Mouse (Mus musculus) heart, postnatal 10 days (tissue): ENCODE measurements around the gene Tedc1. TPM values are rescaled to one million over a fixed set of nuclear protein-coding genes. Genes with fewer than 3 reads are reported as not detected.

Source experiments
- DNase-seq, 2 experiments: peaks; one replicate each; pipeline ENCODE4 v3.0.0; 2021
- intact Hi-C: fragments of 180-260 bp; cut with DNase I; formaldehyde crosslinking; loops from one replicate; pipeline ENCODE4 v1.15.1; 2025
- total RNA-seq, 2 experiments: library from RNA; stranded (reverse); gene quantifications; 2 replicates each; pipeline ENCODE4 v1.2.3; 2021

Gene Tedc1
- total RNA-seq, 2 experiments from 2014 or later, result 2.5 to 2.8 TPM

- DNase-seq, result no peak
- intact Hi-C loops, result loop anchor here (1.0 kb wide), 1 partner anchor 22 kb away; no protein-coding TSS in a partner anchor
These were observed 17.0 kb upstream of the Tedc1 start for GRCm38 (mm10) chr12:113138901-113139864.

- intact Hi-C loops, result loop anchor here (1.0 kb wide), 1 partner anchor 23 kb away; no protein-coding TSS in a partner anchor
- peak; percentile 95 to 97 for DNase-seq
These were observed 16.2 kb upstream of the Tedc1 start, which contains the start of gene Crip2 for GRCm38 (mm10) chr12:113139908-113140615. Gene Crip2, plus strand, starts transcription at chr12:113140236.

GRCm38 (mm10) chr12:113140616-113141411 is 15.4 kb upstream of the Tedc1 start:
- peak; percentile 80 to 88 for DNase-seq
- intact Hi-C loops, result no loop called here

- intact Hi-C loops, result no loop called here
- peak; percentile 79 to 84 for DNase-seq
These were observed 14.7 kb upstream of the Tedc1 start for GRCm38 (mm10) chr12:113141531-113141973.

- DNase-seq, result peak; percentile 92 to 95
- intact Hi-C loops, result no loop called here
These were observed 13.9 kb upstream of the Tedc1 start for GRCm38 (mm10) chr12:113142021-113142975.

DNA sequence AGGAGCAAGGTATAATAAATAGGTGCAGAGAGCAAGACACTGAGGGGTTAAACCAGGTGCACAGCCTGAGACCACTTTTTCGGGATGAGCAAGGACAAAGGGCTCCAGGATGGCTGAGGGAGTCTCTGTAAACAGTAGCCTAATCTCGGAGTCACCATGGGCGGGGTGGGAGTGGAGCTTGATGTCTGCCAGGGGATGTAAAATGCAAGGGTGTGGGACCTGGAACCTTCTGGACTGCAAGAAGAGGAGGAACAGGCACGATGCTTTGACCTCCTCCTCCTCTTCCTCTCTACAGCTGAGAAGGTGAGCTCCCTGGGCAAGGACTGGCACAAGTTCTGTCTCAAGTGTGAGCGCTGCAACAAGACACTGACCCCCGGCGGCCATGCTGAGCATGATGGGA is 13.1 kb upstream of the Tedc1 start:
- DNase-seq, result peak in 1 of 2 experiments; percentile 59
- intact Hi-C loops, result no loop called here

- DNase-seq, result peak in 1 of 2 experiments; percentile 72
- intact Hi-C loops, result no loop called here
These were observed 12.0 kb upstream of the Tedc1 start for GRCm38 (mm10) chr12:113144001-113144756.

GRCm38 (mm10) chr12:113144886-113145285 is 11.3 kb upstream of the Tedc1 start:
- DNase-seq, result no peak
- intact Hi-C loops, result no loop called here

DNA sequence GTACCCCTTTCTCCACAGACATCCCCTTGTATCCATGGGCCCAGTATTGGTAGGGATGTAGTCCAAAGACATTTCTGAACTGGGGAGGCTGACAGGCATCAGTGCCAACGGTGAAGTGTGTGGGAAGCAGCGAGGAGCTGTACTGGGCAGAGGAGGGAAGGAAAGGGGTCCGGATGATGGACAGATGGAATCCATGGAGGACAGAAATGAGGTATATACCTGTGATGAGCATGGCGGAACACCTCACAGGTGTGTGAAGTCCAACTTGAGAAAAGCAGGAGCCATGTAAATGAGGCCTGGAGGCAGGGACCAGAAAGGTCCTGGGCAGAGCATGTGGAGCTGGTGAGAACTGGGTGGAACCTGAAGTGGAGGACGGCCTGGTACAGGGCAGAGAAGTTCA is 10.6 kb upstream of the Tedc1 start:
- intact Hi-C loops, result no loop called here
- DNase-seq, result no peak

DNA sequence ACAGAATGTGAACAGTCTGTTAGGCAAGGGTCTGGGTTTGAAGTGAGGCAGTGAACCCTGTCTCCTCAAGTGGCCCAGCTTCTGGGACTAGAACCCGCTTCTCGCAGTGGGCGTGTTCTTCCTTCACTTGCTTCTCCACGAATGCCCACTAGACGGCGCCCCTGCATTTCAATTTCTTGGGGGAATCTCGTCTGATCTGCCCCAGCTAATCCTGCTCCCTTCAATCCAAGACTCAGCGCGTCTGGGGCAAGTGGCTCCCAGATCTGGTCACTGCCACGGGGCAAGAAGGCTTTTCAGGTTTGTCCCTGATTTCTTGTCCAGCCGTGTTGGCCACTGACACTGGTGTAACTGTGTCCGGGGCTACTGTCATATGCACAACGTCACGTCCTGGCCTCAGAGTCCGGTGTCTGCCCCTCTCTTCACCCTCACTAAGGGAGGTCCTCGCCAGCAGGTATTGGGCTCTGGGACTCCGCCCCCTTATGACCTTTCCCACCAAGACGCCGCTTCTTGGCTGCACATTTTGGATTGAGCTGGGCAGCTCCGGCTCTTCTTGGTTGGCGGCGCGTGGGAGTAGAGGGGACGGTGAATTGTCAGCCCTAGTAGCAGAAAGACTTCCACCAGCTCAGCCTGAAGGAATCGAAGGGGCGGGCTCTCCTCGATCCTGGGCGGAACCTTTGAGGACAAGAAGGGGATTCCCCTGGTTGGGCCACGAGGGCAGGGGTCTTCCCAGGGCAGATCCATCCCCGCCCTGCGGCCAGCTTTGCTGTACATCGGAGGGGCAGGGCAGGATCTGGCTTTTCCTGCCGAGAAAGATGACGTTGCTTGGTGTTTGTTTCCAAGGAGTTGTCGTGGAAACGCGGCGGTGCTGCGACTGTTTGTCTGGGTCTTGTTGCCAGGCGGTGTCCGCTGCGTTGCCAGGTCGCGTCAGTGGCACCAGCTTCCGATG is 9.8 kb upstream of the Tedc1 start, which contains the start of gene Crip1:
Crip1 (plus strand) TSS at position 205 of the 946 bp plus-strand sequence.
- intact Hi-C loops, result no loop called here

GRCm38 (mm10) chr12:113147481-113147880 is 8.7 kb upstream of the Tedc1 start:
- DNase-seq, result peak in 1 of 2 experiments; percentile 68
- intact Hi-C loops, result no loop called here

More for the DNA sequence above, 9.8 kb upstream of the Tedc1 start, which contains the start of gene Crip1:
- peak; percentile 90 to 95 for DNase-seq

DNA sequence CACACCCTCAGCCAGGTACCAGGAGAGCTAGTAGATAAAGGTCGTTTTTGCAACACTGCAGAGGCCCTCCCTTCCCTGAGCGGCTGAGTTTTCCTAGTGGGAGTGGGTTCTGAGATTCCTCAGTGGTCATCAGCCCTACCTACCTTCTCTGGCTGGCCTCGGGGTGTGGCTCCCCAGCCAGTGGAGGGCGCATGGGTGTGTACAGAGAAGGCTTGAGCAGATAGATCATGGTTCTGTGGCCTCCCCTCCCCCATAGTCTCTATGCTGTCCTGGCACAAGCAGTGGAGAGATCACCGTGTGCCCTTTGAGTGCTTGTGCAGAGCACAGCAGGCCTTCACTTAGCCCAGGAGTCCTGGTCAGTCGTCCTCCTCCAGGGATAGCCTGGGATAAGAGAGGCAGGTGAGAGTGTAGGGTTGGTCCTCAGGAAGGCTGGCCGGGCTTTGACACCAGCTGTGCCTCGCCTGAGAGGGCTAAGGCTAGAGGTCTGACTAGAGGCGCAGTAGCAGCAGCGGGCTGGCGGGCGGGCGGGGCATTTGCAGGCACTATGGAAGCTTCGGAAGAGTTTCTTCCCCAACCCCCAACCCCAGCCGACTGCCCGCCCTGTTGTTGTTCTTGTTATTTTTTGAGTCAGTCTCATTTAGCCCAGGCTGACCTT is 7.7 kb upstream of the Tedc1 start:
- intact Hi-C loops, result no loop called here
- DNase-seq, result peak; percentile 73 to 77

GRCm38 (mm10) chr12:113149341-113149740 is 6.9 kb upstream of the Tedc1 start:
- peak in 1 of 2 experiments; percentile 56 for DNase-seq
- intact Hi-C loops, result no loop called here

GRCm38 (mm10) chr12:113149896-113150295 is 6.3 kb upstream of the Tedc1 start:
- DNase-seq, result peak in 1 of 2 experiments; percentile 27
- intact Hi-C loops, result no loop called here

GRCm38 (mm10) chr12:113150591-113150990 is 5.6 kb upstream of the Tedc1 start:
- peak in 1 of 2 experiments; percentile 14 for DNase-seq
- intact Hi-C loops, result no loop called here

GRCm38 (mm10) chr12:113151046-113151445 is 5.2 kb upstream of the Tedc1 start:
- peak in 1 of 2 experiments; percentile 50 for DNase-seq
- intact Hi-C loops, result no loop called here
